Mouse (Mus musculus): ENCODE measurements around the gene Fyb2. TPM values are rescaled to one million over a fixed set of nuclear protein-coding genes. Genes with fewer than 3 reads are reported as not detected.

Gene Fyb2
- polyA plus RNA-seq, 1 experiment, result not detected

DNA sequence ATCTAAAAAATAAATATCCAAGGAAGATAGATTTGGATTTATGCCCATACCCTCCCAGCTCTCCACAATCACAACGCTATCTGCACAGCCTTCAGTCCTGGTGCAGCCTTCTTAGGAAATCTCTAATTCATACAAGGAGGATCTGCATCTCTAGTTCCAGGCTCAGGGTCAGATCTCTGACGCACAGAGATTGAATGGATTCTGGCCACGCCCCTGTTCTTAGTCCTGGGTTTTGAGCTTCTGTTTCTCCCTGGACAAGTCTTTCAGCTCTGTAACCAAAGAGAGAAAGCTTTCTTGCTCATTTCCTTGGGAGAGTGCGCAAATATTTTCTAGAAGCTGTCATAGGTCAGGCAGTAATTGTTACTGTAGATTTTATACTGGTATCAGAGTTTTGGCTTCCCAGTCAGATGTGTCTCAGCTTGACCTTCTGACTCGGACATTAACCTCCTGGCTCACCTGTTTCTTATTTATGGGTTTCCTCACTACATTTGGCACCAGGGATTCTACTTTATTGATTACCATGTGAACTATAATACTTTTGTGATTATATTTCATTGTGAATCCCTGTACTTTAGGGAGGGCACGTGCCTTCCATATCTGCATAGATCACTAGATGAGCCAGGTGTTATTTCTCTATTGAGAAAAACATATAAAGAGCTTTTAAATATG is 62.0 kb downstream of the Fyb2 start:
- Histone ChIP-seq H3K27ac (ENCODE audit: insufficient read depth, low read depth, low read length) (no peak overlapping the region), H3K4me1 (ENCODE audit: control insufficient read depth, insufficient read depth, low read length) (no peaks in the 10 kb centered on the region), H3K4me3 (ENCODE audit: insufficient read depth, low read length) (no peak overlapping the region)
- TF ChIP-seq POLR2A (IDR thresholded peaks at IDR 0.05; ENCODE audit: borderline replicate concordance, low read depth, low read length) (no peak), CTCF (IDR thresholded peaks at IDR 0.05; ENCODE audit: low read depth, low read length) (no peak)

GRCm38 (mm10) chr4:104985960-104986632 is 72.8 kb downstream of the Fyb2 start:
- no peak overlapping the region for H3K27ac ChIP-seq (ENCODE audit: insufficient read depth, low read depth, low read length)
- no peaks in the 10 kb centered on the region for H3K4me1 ChIP-seq (ENCODE audit: control insufficient read depth, insufficient read depth, low read length)
- H3K4me3 ChIP-seq (ENCODE audit: insufficient read depth, low read length), result no peak overlapping the region
- TF ChIP-seq CTCF (IDR thresholded peaks at IDR 0.05; ENCODE audit: low read depth, low read length) (no peak), POLR2A (IDR thresholded peaks at IDR 0.05; ENCODE audit: borderline replicate concordance, low read depth, low read length) (no peak)

DNA sequence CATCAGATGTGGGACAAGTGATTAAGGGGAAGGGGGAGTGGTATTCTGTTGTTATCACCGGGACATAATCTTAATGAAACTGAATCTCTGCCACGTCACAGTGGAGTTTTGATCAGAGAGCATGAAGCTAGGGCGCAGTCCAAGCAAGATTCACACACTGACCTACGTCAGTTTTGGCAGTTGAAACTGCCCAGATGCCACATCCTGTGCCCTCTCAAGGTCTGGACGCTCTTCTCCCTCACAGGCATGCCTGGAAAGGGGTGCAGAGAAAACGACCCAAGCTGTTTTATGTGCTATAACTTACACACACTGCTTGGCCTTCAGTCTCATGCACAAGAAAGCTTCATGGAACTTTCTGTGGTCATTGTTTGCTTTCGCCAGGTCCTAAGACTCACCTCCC is 74.4 kb downstream of the Fyb2 start:
- H3K4me1 ChIP-seq (ENCODE audit: control insufficient read depth, insufficient read depth, low read length), result no peaks in the 10 kb centered on the region
- TF ChIP-seq POLR2A (IDR thresholded peaks at IDR 0.05; ENCODE audit: borderline replicate concordance, low read depth, low read length), result no peak
- no peak for TF ChIP-seq CTCF (IDR thresholded peaks at IDR 0.05; ENCODE audit: low read depth, low read length)
- H3K27ac ChIP-seq (ENCODE audit: insufficient read depth, low read depth, low read length), result no peak overlapping the region
- no peak overlapping the region for H3K4me3 ChIP-seq (ENCODE audit: insufficient read depth, low read length)

DNA sequence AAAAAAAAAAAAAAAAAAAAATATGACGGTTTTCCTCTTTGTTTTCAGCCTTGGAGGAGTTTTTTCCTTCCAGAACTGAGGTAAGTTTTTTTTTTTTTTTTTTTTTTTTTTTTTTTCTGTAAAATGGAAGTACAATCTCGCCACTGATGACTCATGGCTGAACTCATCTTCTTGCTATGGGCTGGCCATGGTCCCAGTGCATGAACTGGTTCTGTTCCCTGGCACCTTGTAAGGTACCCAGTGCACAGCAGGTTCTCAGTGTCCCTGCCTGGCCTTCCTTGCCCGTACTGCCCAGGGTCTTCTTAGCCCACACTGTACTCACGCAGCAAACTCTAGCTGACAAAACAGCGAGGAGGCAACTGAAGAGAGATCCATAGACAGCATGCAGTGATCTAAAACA is 74.8 kb downstream of the Fyb2 start:
- Histone ChIP-seq H3K27ac (ENCODE audit: insufficient read depth, low read depth, low read length) (no peak overlapping the region), H3K4me3 (ENCODE audit: insufficient read depth, low read length) (no peak overlapping the region), H3K4me1 (ENCODE audit: control insufficient read depth, insufficient read depth, low read length) (no peaks in the 10 kb centered on the region)
- TF ChIP-seq CTCF (IDR thresholded peaks at IDR 0.05; ENCODE audit: low read depth, low read length) (no peak), POLR2A (IDR thresholded peaks at IDR 0.05; ENCODE audit: borderline replicate concordance, low read depth, low read length) (no peak)

GRCm38 (mm10) chr4:104988709-104989108 is 75.5 kb downstream of the Fyb2 start:
- TF ChIP-seq POLR2A (IDR thresholded peaks at IDR 0.05; ENCODE audit: borderline replicate concordance, low read depth, low read length) (no peak), CTCF (IDR thresholded peaks at IDR 0.05; ENCODE audit: low read depth, low read length) (no peak)
- no peak overlapping the region for H3K27ac ChIP-seq (ENCODE audit: insufficient read depth, low read depth, low read length)
- no peaks in the 10 kb centered on the region for H3K4me1 ChIP-seq (ENCODE audit: control insufficient read depth, insufficient read depth, low read length)
- H3K4me3 ChIP-seq (ENCODE audit: insufficient read depth, low read length), result no peak overlapping the region

- Histone ChIP-seq H3K4me3 (ENCODE audit: insufficient read depth, low read length) (no peak overlapping the region), H3K27ac (ENCODE audit: insufficient read depth, low read depth, low read length) (no peak overlapping the region), H3K4me1 (ENCODE audit: control insufficient read depth, insufficient read depth, low read length) (no peaks in the 10 kb centered on the region)
- TF ChIP-seq POLR2A (IDR thresholded peaks at IDR 0.05; ENCODE audit: borderline replicate concordance, low read depth, low read length) (no peak), CTCF (IDR thresholded peaks at IDR 0.05; ENCODE audit: low read depth, low read length) (no peak)
These were observed 76.8 kb downstream of the Fyb2 start for GRCm38 (mm10) chr4:104990016-104990415.

DNA sequence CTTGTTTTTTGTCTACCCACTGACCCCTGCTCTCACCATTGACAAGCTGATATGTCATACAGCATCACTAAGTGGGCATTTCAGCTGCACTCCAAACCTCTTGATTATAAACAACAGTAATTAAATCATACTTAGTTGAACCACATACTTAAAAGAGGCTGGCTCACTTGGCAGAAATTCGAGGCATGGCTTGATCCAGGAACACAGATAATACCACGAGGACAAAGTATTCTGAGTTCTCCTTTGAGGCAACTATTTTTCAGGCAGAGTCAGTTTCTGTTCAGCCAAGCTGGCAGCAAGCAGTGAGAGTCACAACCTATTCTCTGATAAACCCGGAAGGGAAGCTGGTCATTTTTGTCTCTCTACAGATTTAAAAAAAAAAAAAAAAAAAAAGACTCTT is 77.4 kb downstream of the Fyb2 start:
- Histone ChIP-seq H3K27ac (ENCODE audit: insufficient read depth, low read depth, low read length) (no peak overlapping the region), H3K4me1 (ENCODE audit: control insufficient read depth, insufficient read depth, low read length) (no peaks in the 10 kb centered on the region), H3K4me3 (ENCODE audit: insufficient read depth, low read length) (no peak overlapping the region)
- TF ChIP-seq POLR2A (IDR thresholded peaks at IDR 0.05; ENCODE audit: borderline replicate concordance, low read depth, low read length) (no peak), CTCF (IDR thresholded peaks at IDR 0.05; ENCODE audit: low read depth, low read length) (no peak)

DNA sequence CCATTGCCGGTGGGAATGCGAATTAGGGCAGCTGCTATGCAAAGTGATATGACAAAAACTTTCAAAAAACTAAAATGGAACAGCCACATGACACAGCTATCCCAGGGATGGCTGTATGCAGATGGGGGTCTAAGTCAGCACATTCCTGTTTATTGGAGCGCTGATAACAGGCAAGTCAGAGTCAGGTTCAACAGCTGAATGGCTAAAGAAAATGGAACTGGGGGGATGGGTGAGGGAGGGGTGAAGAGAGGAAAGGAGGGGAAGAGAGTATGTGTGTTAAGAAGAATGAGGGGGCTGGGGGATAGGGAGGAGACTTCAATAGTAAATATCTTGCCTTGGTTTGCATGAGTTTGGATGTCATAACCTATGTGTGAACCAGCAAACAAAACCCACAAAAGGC is 79.0 kb downstream of the Fyb2 start:
- H3K27ac ChIP-seq (ENCODE audit: insufficient read depth, low read depth, low read length), result no peak overlapping the region
- TF ChIP-seq CTCF (IDR thresholded peaks at IDR 0.05; ENCODE audit: low read depth, low read length) (no peak), POLR2A (IDR thresholded peaks at IDR 0.05; ENCODE audit: borderline replicate concordance, low read depth, low read length) (no peak)
- H3K4me3 ChIP-seq (ENCODE audit: insufficient read depth, low read length), result no peak overlapping the region
- H3K4me1 ChIP-seq (ENCODE audit: control insufficient read depth, insufficient read depth, low read length), result no peaks in the 10 kb centered on the region

- Histone ChIP-seq H3K4me1 (ENCODE audit: control insufficient read depth, insufficient read depth, low read length) (no peaks in the 10 kb centered on the region), H3K4me3 (ENCODE audit: insufficient read depth, low read length) (no peak overlapping the region), H3K27ac (ENCODE audit: insufficient read depth, low read depth, low read length) (no peak overlapping the region)
- TF ChIP-seq CTCF (IDR thresholded peaks at IDR 0.05; ENCODE audit: low read depth, low read length) (no peak), POLR2A (IDR thresholded peaks at IDR 0.05; ENCODE audit: borderline replicate concordance, low read depth, low read length) (no peak)
These were observed 80.1 kb downstream of the Fyb2 start for GRCm38 (mm10) chr4:104993140-104993874.

DNA sequence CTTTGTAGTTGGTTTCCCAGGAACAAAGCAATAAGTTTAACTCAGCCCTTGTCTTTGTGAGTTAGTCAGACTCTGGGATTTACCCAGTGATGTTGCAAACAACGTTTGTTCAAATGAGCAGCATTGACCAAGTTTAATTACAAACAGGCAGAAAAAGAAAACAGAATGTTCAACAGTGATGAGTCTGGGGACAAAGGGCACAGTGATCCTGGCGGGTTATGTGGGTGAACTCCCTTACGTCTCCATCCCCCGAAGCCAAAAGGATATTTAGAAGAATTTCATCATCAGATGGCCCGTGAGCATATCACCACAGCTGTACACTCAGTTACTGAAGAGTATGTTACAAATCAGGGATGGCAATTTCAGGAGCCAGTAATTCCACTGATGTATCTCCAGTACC is 86.4 kb downstream of the Fyb2 start:
- Histone ChIP-seq H3K27ac (ENCODE audit: insufficient read depth, low read depth, low read length) (no peak overlapping the region), H3K4me1 (ENCODE audit: control insufficient read depth, insufficient read depth, low read length) (no peaks in the 10 kb centered on the region), H3K4me3 (ENCODE audit: insufficient read depth, low read length) (no peak overlapping the region)
- TF ChIP-seq POLR2A (IDR thresholded peaks at IDR 0.05; ENCODE audit: borderline replicate concordance, low read depth, low read length) (no peak), CTCF (IDR thresholded peaks at IDR 0.05; ENCODE audit: low read depth, low read length) (no peak)
